In the genomic region with DNA sequence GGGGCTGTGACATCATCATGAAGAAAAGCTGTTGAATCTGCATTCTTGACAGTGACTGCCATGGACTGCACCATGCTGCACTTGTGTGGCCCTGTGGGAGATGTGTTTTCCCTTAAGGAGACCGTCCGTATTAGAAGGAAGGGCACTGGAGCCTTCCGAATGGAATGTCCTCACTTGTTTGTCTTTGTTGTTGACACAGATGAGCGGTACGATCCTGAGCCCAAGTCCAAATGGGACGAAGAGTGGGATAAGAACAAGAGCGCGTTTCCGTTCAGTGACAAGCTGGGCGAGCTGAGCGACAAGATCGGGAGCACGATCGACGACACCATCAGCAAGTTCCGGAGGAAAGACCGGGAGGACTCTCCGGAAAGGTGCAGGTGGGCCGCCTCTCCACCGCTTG, we compare ENCODE assay signal across 25 mouse cellular contexts. TPM values are rescaled to one million over a fixed set of nuclear protein-coding genes. Genes with fewer than 3 reads are reported as not detected.
DNase-seq lines count a peak whose midpoint lies in the region; TF ChIP-seq lines count a peak whose summit lies in the region.
"Had no signal": no experiment of that assay in that cellular context is flagged by ENCODE, and none has a peak within 500 bp of the region (broad histone marks: within the 10 kb centered on the region; RNA-seq: fewer than 3 reads in every experiment).

No protein-coding gene starts in this region.

- no peak overlapping the region for H3K27ac ChIP-seq in testis, adult 2 months (ENCODE audit: control insufficient read depth, insufficient read depth, low read depth, low read length)
- H3K27ac ChIP-seq in midbrain, embryonic 10.5 days (replicated peaks) = no peak overlapping the region
- H3K27ac ChIP-seq: embryonic facial prominence, embryonic 13.5 days; embryonic facial prominence, embryonic 15.5 days; forebrain, embryonic 10.5 days; forebrain, embryonic 12.5 days had no signal

- no peak for TF ChIP-seq CTCF in testis, adult 2 months (IDR thresholded peaks at IDR 0.05; ENCODE audit: control insufficient read depth, insufficient read depth, insufficient replicate concordance, low read depth, low read length)

- peak overlapping the region; percentile 5 for H3K4me3 ChIP-seq in testis, adult 2 months (ENCODE audit: control insufficient read depth, low read depth, low read length)
- no peak overlapping the region for H3K4me3 ChIP-seq in midbrain, embryonic 10.5 days
- H3K4me3 ChIP-seq: embryonic facial prominence, embryonic 13.5 days; embryonic facial prominence, embryonic 15.5 days; erythroblast, embryonic 14.5 days; forebrain, embryonic 10.5 days; forebrain, embryonic 12.5 days had no signal

- no peaks in the 10 kb centered on the region for H3K9me3 ChIP-seq in midbrain, embryonic 10.5 days (replicated peaks)
- H3K9me3 ChIP-seq: embryonic facial prominence, embryonic 13.5 days; embryonic facial prominence, embryonic 15.5 days; forebrain, embryonic 10.5 days; forebrain, embryonic 12.5 days; G1E had no signal

- DNase-seq in heart, adult 11 months = peak; percentile 80
- no peak for DNase-seq in heart, adult 18-20 months
- no peak for DNase-seq in testis, postnatal 14 days (ENCODE audit: low spot score)
- peak; percentile 50 for DNase-seq in yolk sac, embryonic 10.5 days (ENCODE audit: low spot score)
- DNase-seq in midbrain, embryonic 10.5 days (ENCODE audit: low spot score) = no peak
- DNase-seq: adrenal gland, adult 2 months; adrenal gland, postnatal 10 days; adrenal gland, postnatal 25 days; B cell, adult 2 months; cerebellum, adult 11 months; cerebellum, adult 18-20 months; cerebellum, adult 8-10 months; cerebellum, adult 9-11 months; cerebellum, postnatal 14 days; cerebellum, postnatal 36 days; embryo, embryonic 11 days had no signal

- WGBS in midbrain, embryonic 10.5 days = 88% methylated on average over 20 of the region's 20 CpGs

- TF ChIP-seq POLR2A in testis, adult 2 months (IDR thresholded peaks at IDR 0.05; ENCODE audit: control insufficient read depth, low read depth, low read length) = no peak

- H3K27me3 ChIP-seq in testis, adult 2 months (ENCODE audit: control insufficient read depth, insufficient read depth, low read length) = no peaks in the 10 kb centered on the region
- no peaks in the 10 kb centered on the region for H3K27me3 ChIP-seq in midbrain, embryonic 10.5 days (ENCODE audit: low read depth, poor library complexity, severe bottlenecking)
- H3K27me3 ChIP-seq: CH12.LX; embryonic facial prominence, embryonic 13.5 days; embryonic facial prominence, embryonic 15.5 days; forebrain, embryonic 12.5 days; Patski had no signal

- peaks cover 3% of the 10 kb centered on the region for H3K36me3 ChIP-seq in testis, adult 2 months (ENCODE audit: control insufficient read depth, insufficient read depth, low read length)
- peaks cover 99% of the 10 kb centered on the region for H3K36me3 ChIP-seq in midbrain, embryonic 10.5 days

- no peaks in the 10 kb centered on the region for H3K4me1 ChIP-seq in testis, adult 2 months (ENCODE audit: control insufficient read depth, insufficient read depth, low read length)
- H3K4me1 ChIP-seq in midbrain, embryonic 10.5 days = peaks cover 7% of the 10 kb centered on the region
- H3K4me1 ChIP-seq: embryonic facial prominence, embryonic 13.5 days; embryonic facial prominence, embryonic 15.5 days had no signal

RNA-seq across cellular contexts. Expression of a gene that starts 38.6 kb away (rescaled TPM):
- 10 to 100 TPM; 46.7 to 47.9 TPM for total RNA-seq in heart, adult 18-20 months (2021)
- polyA plus RNA-seq in testis, adult 2 months (2012; rRNA removed) = 45.6 and 46.6 TPM in 2 replicates
- polyA plus RNA-seq in midbrain, embryonic 10.5 days (2016; fragmentation: Nextera tagmentation; extraction: Ambion mirVana) = 57.8 and 60.3 TPM in 2 replicates

RNA-seq across cellular contexts. Expression of a gene that starts 54.3 kb away (rescaled TPM):
- 1 to 10 TPM; 3.4 to 4.1 TPM for total RNA-seq in heart, adult 18-20 months (2021)
- 1.5 and 1.6 TPM in 2 replicates for polyA plus RNA-seq in testis, adult 2 months (2012; rRNA removed)
- polyA plus RNA-seq in midbrain, embryonic 10.5 days (2016; fragmentation: Nextera tagmentation; extraction: Ambion mirVana) = 7.3 and 9.1 TPM in 2 replicates

Comparison
In these comparisons a context has a peak if more than half of its experiments do, and no peak if none do; other contexts are left out.
1. DNase-seq: peak in heart, adult 11 months (single experiment) and yolk sac, embryonic 10.5 days (single experiment); none in heart, adult 18-20 months (0 of 2), testis, postnatal 14 days (single experiment) and midbrain, embryonic 10.5 days (single experiment).